Mouse (Mus musculus) thymus, adult 18-20 months (tissue): Measurements from ENCODE around the gene Srgap2.

Experiments
- DNase-seq, 2 experiments: peaks; one replicate each; pipeline ENCODE4 v3.0.0; 2022; ENCODE audit warnings: mixed read lengths in 2 of 2

Srgap2 gene

GRCm38 (mm10) chr1:131465855-131466254 is 61.3 kb downstream of the Srgap2 start:
- DNase-seq: no peak

GRCm38 (mm10) chr1:131463953-131464627 is 63.1 kb downstream of the Srgap2 start:
- no peak for DNase-seq

- no peak for DNase-seq
Measured at GRCm38 (mm10) chr1:131462541-131463067, 64.5 kb downstream of the Srgap2 start.

GRCm38 (mm10) chr1:131460914-131461530 is 66.1 kb downstream of the Srgap2 start:
- no peak for DNase-seq

GRCm38 (mm10) chr1:131455355-131455890 is 71.7 kb downstream of the Srgap2 start:
- DNase-seq: no peak

GRCm38 (mm10) chr1:131454386-131454785 is 72.8 kb downstream of the Srgap2 start:
- DNase-seq: no peak

- DNase-seq: no peak
Measured at GRCm38 (mm10) chr1:131453335-131453734, 73.8 kb downstream of the Srgap2 start.

GRCm38 (mm10) chr1:131448373-131448772 is 78.8 kb downstream of the Srgap2 start:
- DNase-seq: no peak

GRCm38 (mm10) chr1:131447333-131447732 is 79.8 kb downstream of the Srgap2 start:
- DNase-seq: no peak

GRCm38 (mm10) chr1:131446577-131446976 is 80.6 kb downstream of the Srgap2 start:
- DNase-seq: no peak

GRCm38 (mm10) chr1:131438556-131438955 is 88.6 kb downstream of the Srgap2 start:
- DNase-seq: no peak

GRCm38 (mm10) chr1:131437975-131438374 is 89.2 kb downstream of the Srgap2 start:
- no peak for DNase-seq

- DNase-seq: no peak
Measured at GRCm38 (mm10) chr1:131436609-131437008, 90.5 kb downstream of the Srgap2 start.

GRCm38 (mm10) chr1:131431456-131432246 is 95.5 kb downstream of the Srgap2 start:
- DNase-seq: peak in 1 of 2 experiments; percentile 20

- DNase-seq: peak in 1 of 2 experiments; percentile 39
Measured at GRCm38 (mm10) chr1:131427140-131427821, 99.9 kb downstream of the Srgap2 start.

GRCm38 (mm10) chr1:131423061-131423460 is 104.1 kb downstream of the Srgap2 start:
- DNase-seq: no peak

- DNase-seq: no peak
Measured at GRCm38 (mm10) chr1:131421113-131421512, 106.0 kb downstream of the Srgap2 start.

- DNase-seq: no peak
Measured at GRCm38 (mm10) chr1:131420660-131421059, 106.5 kb downstream of the Srgap2 start.

GRCm38 (mm10) chr1:131419307-131419706 is 107.8 kb downstream of the Srgap2 start:
- no peak for DNase-seq

- no peak for DNase-seq
Measured at GRCm38 (mm10) chr1:131417821-131418660, 109.1 kb downstream of the Srgap2 start.

GRCm38 (mm10) chr1:131417059-131417750 is 109.9 kb downstream of the Srgap2 start:
- DNase-seq: no peak
